Mouse (Mus musculus): ENCODE measurements around the gene Gm21258.
"Not testable (repeated sequence)": the region's sequence is repeated elsewhere in the genome, so short reads cannot be mapped to it uniquely, and the experiment has no call there.

The Gm21258 gene

GRCm38 (mm10) chrY:52779740-52780139, at the start of gene Gm21258:
Gene Gm21258, plus strand, starts transcription at chrY:52780040.
- DNase-seq (ENCODE audit: low spot score), result not testable (repeated sequence)
